Mouse (Mus musculus): ENCODE measurements at regions not wholly inside any gene's neighbourhood (a gene's known extent, or its start where the extent isn't known, plus 50 kb on each side); places are given as distances from the start of the nearest gene placed in this dataset.

GRCm38 (mm10) chr17:83001567-83001966 lies 213.5 kb upstream of the Pkdcc start:
- ATAC-seq (replicated peaks; ENCODE audit: extremely low read depth, insufficient read depth, low FRiP score): no peak
- no peak overlapping the region for H3K9ac ChIP-seq (ENCODE audit: low read length)
- H3K36me3 ChIP-seq (ENCODE audit: control insufficient read depth, insufficient read depth): no peaks in the 10 kb centered on the region
- no peaks in the 10 kb centered on the region for H3K4me1 ChIP-seq (ENCODE audit: control insufficient read depth, insufficient read depth, low read length)
- H3K9me3 ChIP-seq (replicated peaks; ENCODE audit: control insufficient read depth, low read length): no peaks in the 10 kb centered on the region
- 3% methylated on average over 2 of the region's 2 CpGs for WGBS
- H3K4me2 ChIP-seq (ENCODE audit: low read depth, low read length): no peak overlapping the region
- H3K27me3 ChIP-seq (ENCODE audit: control insufficient read depth, insufficient read depth, low read length): no peaks in the 10 kb centered on the region
- no peak overlapping the region for H3K4me3 ChIP-seq (ENCODE audit: low read length)
- H3K27ac ChIP-seq (ENCODE audit: low read length): no peak overlapping the region

DNA sequence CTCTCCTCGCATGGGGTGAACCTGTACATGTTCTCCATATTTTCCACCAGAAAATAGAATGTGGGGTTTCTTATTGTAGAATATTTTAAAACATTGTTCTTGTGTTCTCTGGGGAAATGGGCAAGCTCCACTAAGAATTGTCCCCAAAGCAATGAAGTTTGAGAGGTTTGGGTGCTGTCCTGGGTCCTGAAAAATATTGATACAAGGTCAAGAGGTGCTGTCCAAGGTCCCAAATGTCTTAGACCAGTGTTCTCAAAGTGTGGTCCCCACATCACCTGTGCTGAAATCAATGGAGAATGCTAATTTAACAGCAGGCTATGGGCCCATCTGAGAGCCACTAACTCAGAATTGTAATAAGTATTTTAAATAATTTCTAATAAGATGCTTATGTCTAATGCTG lies 204.2 kb upstream of the Pkdcc start:
- Histone ChIP-seq H3K4me2 (ENCODE audit: low read depth, low read length) (no peak overlapping the region), H3K27ac (ENCODE audit: low read length) (no peak overlapping the region), H3K27me3 (ENCODE audit: control insufficient read depth, insufficient read depth, low read length) (0 out of 2 replicates have a peak, but pooled peaks cover 2% of the 10 kb centered on the region), H3K9me3 (replicated peaks; ENCODE audit: control insufficient read depth, low read length) (no peaks in the 10 kb centered on the region), H3K9ac (ENCODE audit: low read length) (no peak overlapping the region), H3K4me3 (ENCODE audit: low read length) (no peak overlapping the region), H3K36me3 (ENCODE audit: control insufficient read depth, insufficient read depth) (no peaks in the 10 kb centered on the region), H3K4me1 (ENCODE audit: control insufficient read depth, insufficient read depth, low read length) (no peaks in the 10 kb centered on the region)
- ATAC-seq (replicated peaks; ENCODE audit: extremely low read depth, insufficient read depth, low FRiP score): no peak
- WGBS: 72% methylated on average over 1 of the region's 1 CpGs

DNA sequence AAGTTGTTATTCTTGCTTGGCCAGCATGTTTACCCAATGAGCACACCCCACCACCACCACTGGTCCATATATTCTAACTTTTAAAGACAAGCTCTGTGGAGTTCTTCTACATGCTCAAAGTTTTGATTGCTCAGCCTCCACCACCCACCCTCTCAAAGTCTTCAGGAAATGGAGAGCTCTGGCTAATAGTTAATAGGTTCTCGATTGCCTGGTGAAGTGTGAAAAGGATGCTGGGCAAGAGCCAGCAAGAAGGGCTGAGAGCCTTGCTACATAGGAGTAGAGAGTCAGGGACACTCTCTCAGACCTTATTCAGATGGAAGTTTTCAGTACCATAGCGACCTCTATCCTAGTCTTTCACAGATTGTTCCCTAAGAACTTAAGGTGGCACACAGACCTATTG lies 199.4 kb upstream of the Pkdcc start:
- no peak overlapping the region for H3K4me2 ChIP-seq (ENCODE audit: low read depth, low read length)
- 0 out of 2 replicates have a peak, but pooled peaks cover 2% of the 10 kb centered on the region for H3K27me3 ChIP-seq (ENCODE audit: control insufficient read depth, insufficient read depth, low read length)
- ATAC-seq (replicated peaks; ENCODE audit: extremely low read depth, insufficient read depth, low FRiP score): no peak
- no peaks in the 10 kb centered on the region for H3K36me3 ChIP-seq (ENCODE audit: control insufficient read depth, insufficient read depth)
- no peaks in the 10 kb centered on the region for H3K9me3 ChIP-seq (replicated peaks; ENCODE audit: control insufficient read depth, low read length)
- 45% methylated on average over 2 of the region's 2 CpGs for WGBS
- no peaks in the 10 kb centered on the region for H3K4me1 ChIP-seq (ENCODE audit: control insufficient read depth, insufficient read depth, low read length)
- H3K4me3 ChIP-seq (ENCODE audit: low read length): no peak overlapping the region
- no peak overlapping the region for H3K27ac ChIP-seq (ENCODE audit: low read length)
- H3K9ac ChIP-seq (ENCODE audit: low read length): no peak overlapping the region

DNA sequence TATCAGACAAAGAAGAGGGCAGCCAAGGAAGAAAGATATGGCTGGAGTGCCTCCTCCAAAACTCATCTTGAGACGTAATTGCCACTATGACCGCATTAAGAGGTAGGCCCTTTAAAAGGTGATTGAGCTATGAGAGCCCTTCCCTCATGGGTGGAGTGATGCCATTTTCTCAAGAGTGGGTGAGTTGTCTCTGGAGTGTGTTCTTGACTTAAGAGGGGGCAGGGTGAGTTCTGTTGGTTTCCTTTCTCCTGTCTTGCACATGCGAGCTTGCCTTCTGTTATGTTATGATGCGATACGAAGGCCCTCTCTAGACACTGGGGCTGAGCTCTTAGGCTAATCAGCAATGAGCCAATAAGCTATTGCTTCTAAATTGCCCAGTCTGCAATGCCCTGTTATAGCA lies 198.2 kb upstream of the Pkdcc start:
- H3K4me2 ChIP-seq (ENCODE audit: low read depth, low read length): no peak overlapping the region
- H3K27ac ChIP-seq (ENCODE audit: low read length): no peak overlapping the region
- 69% methylated on average over 5 of the region's 5 CpGs for WGBS
- H3K4me1 ChIP-seq (ENCODE audit: control insufficient read depth, insufficient read depth, low read length): no peaks in the 10 kb centered on the region
- ATAC-seq (replicated peaks; ENCODE audit: extremely low read depth, insufficient read depth, low FRiP score): no peak
- no peak overlapping the region for H3K4me3 ChIP-seq (ENCODE audit: low read length)
- 0 out of 2 replicates have a peak, but pooled peaks cover 2% of the 10 kb centered on the region for H3K27me3 ChIP-seq (ENCODE audit: control insufficient read depth, insufficient read depth, low read length)
- H3K36me3 ChIP-seq (ENCODE audit: control insufficient read depth, insufficient read depth): no peaks in the 10 kb centered on the region
- H3K9me3 ChIP-seq (replicated peaks; ENCODE audit: control insufficient read depth, low read length): no peaks in the 10 kb centered on the region
- H3K9ac ChIP-seq (ENCODE audit: low read length): no peak overlapping the region

DNA sequence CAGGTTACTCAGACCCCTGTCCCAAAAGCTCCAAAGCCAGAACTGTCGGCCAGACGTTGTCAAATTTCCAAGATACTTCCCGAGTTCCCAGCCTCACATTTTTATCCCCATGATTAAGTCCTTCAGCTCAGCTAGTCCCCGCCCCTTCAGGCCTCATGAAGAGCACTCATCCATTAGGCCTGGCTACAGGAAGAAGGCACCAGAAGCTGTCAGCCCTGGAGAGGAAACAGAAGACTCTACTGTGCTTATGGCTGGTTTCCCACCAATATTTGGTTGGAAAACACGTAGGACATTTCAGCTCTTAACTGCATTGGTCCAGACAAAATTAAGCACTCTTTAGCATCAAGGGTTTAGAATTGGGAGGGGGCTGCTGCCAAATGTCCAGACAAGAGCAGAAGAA lies 195.8 kb upstream of the Pkdcc start:
- H3K27me3 ChIP-seq (ENCODE audit: control insufficient read depth, insufficient read depth, low read length): no peaks in the 10 kb centered on the region
- no peak for ATAC-seq (replicated peaks; ENCODE audit: extremely low read depth, insufficient read depth, low FRiP score)
- H3K27ac ChIP-seq (ENCODE audit: low read length): no peak overlapping the region
- no peaks in the 10 kb centered on the region for H3K4me1 ChIP-seq (ENCODE audit: control insufficient read depth, insufficient read depth, low read length)
- H3K4me2 ChIP-seq (ENCODE audit: low read depth, low read length): no peak overlapping the region
- H3K9me3 ChIP-seq (replicated peaks; ENCODE audit: control insufficient read depth, low read length): no peaks in the 10 kb centered on the region
- no peak overlapping the region for H3K4me3 ChIP-seq (ENCODE audit: low read length)
- no peak overlapping the region for H3K9ac ChIP-seq (ENCODE audit: low read length)
- WGBS: 55% methylated on average over 5 of the region's 5 CpGs
- no peaks in the 10 kb centered on the region for H3K36me3 ChIP-seq (ENCODE audit: control insufficient read depth, insufficient read depth)

GRCm38 (mm10) chr17:83020576-83020975 lies 194.5 kb upstream of the Pkdcc start:
- no peak overlapping the region for H3K27ac ChIP-seq (ENCODE audit: low read length)
- peak; percentile 26; the same call in 1 of the 2 replicates for ATAC-seq (replicated peaks; ENCODE audit: extremely low read depth, insufficient read depth, low FRiP score)
- H3K27me3 ChIP-seq (ENCODE audit: control insufficient read depth, insufficient read depth, low read length): no peaks in the 10 kb centered on the region
- H3K9ac ChIP-seq (ENCODE audit: low read length): no peak overlapping the region
- no peak overlapping the region for H3K4me3 ChIP-seq (ENCODE audit: low read length)
- no peaks in the 10 kb centered on the region for H3K9me3 ChIP-seq (replicated peaks; ENCODE audit: control insufficient read depth, low read length)
- H3K4me1 ChIP-seq (ENCODE audit: control insufficient read depth, insufficient read depth, low read length): no peaks in the 10 kb centered on the region
- H3K4me2 ChIP-seq (ENCODE audit: low read depth, low read length): no peak overlapping the region
- 60% methylated on average over 10 of the region's 10 CpGs for WGBS
- H3K36me3 ChIP-seq (ENCODE audit: control insufficient read depth, insufficient read depth): no peaks in the 10 kb centered on the region

DNA sequence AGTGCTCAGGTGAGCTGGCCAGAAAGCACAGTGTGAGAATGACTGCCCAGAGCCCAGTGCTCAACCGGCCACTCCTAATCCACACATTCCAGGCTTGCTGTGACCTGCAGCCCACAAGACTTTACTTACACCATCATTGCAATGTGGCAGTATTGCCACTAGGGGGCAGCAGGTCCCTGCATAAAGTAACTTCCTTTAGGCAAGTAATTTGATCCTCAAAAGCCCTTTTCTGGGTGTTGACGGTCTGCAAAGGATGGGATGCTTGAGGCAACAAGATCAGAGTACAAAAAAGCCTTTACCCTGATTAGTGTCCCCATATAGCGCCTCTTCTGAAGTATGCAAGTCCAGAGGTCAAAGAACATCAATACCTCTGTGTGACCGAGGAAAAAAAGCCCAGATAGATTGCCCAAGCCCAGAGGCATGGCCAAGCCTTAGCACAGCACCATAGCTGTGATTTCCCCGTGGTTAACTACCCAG lies 189.7 kb upstream of the Pkdcc start:
- 0 out of 2 replicates have a peak, but pooled peaks cover 2% of the 10 kb centered on the region for H3K9me3 ChIP-seq (replicated peaks; ENCODE audit: control insufficient read depth, low read length)
- no peaks in the 10 kb centered on the region for H3K4me1 ChIP-seq (ENCODE audit: control insufficient read depth, insufficient read depth, low read length)
- H3K9ac ChIP-seq (ENCODE audit: low read length): no peak overlapping the region
- no peak overlapping the region for H3K27ac ChIP-seq (ENCODE audit: low read length)
- no peaks in the 10 kb centered on the region for H3K27me3 ChIP-seq (ENCODE audit: control insufficient read depth, insufficient read depth, low read length)
- H3K4me3 ChIP-seq (ENCODE audit: low read length): no peak overlapping the region
- no peak; the same call in 1 of the 2 replicates for ATAC-seq (replicated peaks; ENCODE audit: extremely low read depth, insufficient read depth, low FRiP score)
- no peak overlapping the region for H3K4me2 ChIP-seq (ENCODE audit: low read depth, low read length)
- no peaks in the 10 kb centered on the region for H3K36me3 ChIP-seq (ENCODE audit: control insufficient read depth, insufficient read depth)
- WGBS: 15% methylated on average over 5 of the region's 5 CpGs

DNA sequence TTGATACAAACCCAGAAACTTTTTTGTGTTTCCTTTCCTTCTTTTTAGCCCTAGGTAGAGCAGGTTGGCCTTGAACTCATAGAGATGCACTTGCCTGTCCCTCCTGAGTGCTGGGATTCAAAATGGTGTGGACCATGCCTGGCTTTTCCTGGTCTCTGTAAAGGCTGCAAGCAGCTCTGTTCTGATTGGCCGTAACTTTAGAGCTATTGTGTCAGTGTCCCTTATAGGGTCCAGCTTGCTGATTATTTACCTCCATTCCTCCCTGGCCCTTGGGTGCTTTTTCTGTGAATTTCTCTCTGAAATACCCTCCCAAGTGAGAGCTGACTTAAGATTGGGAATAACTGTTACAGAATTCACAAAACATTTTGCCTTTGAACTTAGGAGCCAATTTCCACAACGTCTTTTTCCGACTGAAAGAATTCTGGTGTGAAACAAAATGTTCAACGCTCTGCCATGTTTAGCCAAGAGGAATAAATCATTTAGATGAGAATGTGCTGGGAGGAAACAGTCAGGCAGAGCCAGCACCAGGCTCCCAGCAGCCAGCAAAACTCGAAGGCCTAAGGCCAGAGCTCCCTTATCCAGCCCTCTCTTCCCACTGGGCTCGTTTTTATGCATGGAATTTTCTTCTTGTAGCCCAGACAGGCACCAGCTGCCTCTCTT lies 180.0 kb upstream of the Pkdcc start:
- Histone ChIP-seq H3K36me3 (ENCODE audit: control insufficient read depth, insufficient read depth) (no peaks in the 10 kb centered on the region), H3K4me1 (ENCODE audit: control insufficient read depth, insufficient read depth, low read length) (no peaks in the 10 kb centered on the region), H3K9me3 (replicated peaks; ENCODE audit: control insufficient read depth, low read length) (no peaks in the 10 kb centered on the region), H3K27me3 (ENCODE audit: control insufficient read depth, insufficient read depth, low read length) (no peaks in the 10 kb centered on the region), H3K4me3 (ENCODE audit: low read length) (no peak overlapping the region), H3K4me2 (ENCODE audit: low read depth, low read length) (no peak overlapping the region), H3K27ac (ENCODE audit: low read length) (0 out of 2 replicates have a peak overlapping the region, but pooled peaks have one; percentile 13), H3K9ac (ENCODE audit: low read length) (no peak overlapping the region)
- WGBS: 59% methylated on average over 6 of the region's 6 CpGs
- ATAC-seq (replicated peaks; ENCODE audit: extremely low read depth, insufficient read depth, low FRiP score): no peak

DNA sequence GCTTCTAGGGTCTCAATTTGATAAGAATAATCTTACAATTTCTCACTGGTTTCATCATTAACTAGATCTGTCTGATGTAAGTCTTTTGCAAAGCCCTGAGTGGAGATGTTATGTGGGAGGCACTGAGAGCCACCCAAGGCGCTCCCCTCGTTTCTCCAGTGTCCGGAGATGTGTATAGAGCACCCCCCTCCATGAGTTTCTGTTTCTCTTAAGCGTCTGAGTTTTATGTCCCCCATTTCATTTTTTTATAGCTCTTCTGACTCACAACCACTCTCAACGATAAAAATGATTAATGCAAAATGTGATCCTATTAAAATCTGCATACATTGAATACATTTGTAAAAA lies 179.5 kb upstream of the Pkdcc start:
- Histone ChIP-seq H3K9me3 (replicated peaks; ENCODE audit: control insufficient read depth, low read length) (no peaks in the 10 kb centered on the region), H3K27ac (ENCODE audit: low read length) (no peak overlapping the region), H3K27me3 (ENCODE audit: control insufficient read depth, insufficient read depth, low read length) (no peaks in the 10 kb centered on the region), H3K4me3 (ENCODE audit: low read length) (no peak overlapping the region), H3K4me2 (ENCODE audit: low read depth, low read length) (no peak overlapping the region), H3K4me1 (ENCODE audit: control insufficient read depth, insufficient read depth, low read length) (no peaks in the 10 kb centered on the region), H3K9ac (ENCODE audit: low read length) (no peak overlapping the region), H3K36me3 (ENCODE audit: control insufficient read depth, insufficient read depth) (no peaks in the 10 kb centered on the region)
- ATAC-seq (replicated peaks; ENCODE audit: extremely low read depth, insufficient read depth, low FRiP score): no peak
- 65% methylated on average over 5 of the region's 5 CpGs for WGBS
